Mouse (Mus musculus): ENCODE results near the gene Gm37240.

DNA sequence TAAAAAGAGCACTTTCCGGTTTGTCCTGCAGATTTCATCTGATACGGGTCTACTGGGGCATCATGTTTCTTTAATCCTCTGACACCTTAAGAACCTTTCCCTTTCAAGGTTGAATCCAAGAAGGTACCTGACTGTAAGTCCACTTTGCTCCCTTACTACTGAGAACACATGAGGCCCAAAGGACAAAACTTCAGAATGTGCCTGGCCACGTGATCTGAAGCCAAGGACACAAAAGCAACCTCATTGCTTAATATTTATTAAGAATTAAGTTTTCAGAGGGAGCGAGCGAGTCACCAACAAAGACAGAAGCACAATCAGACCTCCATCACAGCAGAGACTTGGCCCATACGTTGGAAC lies 1112.3 kb downstream of the Gm37240 start:
- no peak for TF ChIP-seq CTCF (IDR thresholded peaks at IDR 0.05; ENCODE audit: borderline replicate concordance, extremely low read depth, insufficient read depth, insufficient read length)
- no peak for TF ChIP-seq POLR2A (IDR thresholded peaks at IDR 0.05; ENCODE audit: borderline replicate concordance, extremely low read depth, insufficient read depth, insufficient read length, poor library complexity, severe bottlenecking)
